Mouse (Mus musculus): ENCODE results near the gene Ick. TPM values are rescaled to one million over a fixed set of nuclear protein-coding genes. Genes with fewer than 3 reads are reported as not detected.

Ick gene
- polyA plus RNA-seq, 1 experiment from 2014 or later = 34.6 TPM

DNA sequence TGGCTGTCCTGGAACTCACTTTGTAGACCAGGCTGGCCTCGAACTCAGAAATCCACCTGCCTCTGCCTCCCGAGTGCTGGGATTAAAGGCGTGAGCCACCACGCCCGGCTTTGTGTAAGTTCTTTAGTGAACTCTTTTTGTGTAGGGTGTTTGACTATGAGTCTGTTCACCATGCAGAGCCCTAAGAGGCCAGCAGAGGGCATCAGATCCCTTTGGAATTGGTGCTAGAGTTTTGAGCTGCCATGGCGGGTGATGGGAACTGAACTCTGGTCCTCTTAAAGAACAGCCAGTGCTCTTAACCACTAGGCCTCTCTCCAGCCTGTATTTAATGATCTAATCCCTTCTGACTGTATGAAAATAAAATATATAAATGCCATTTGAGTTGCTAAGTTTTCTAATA lies 12.6 kb upstream of the Ick start:
- H3K36me3 ChIP-seq (replicated peaks; ENCODE audit: control insufficient read depth, insufficient read depth) = peaks cover 92% of the 10 kb centered on the region
- 97% methylated on average over 5 of the region's 6 CpGs for WGBS
- no peak overlapping the region for H3K4me2 ChIP-seq (replicated peaks)
- H3K9me3 ChIP-seq (ENCODE audit: control insufficient read depth, low read length) = no peaks in the 10 kb centered on the region
- H3K27me3 ChIP-seq (ENCODE audit: control insufficient read depth, insufficient read depth, low read length) = no peaks in the 10 kb centered on the region
- ATAC-seq (ENCODE audit: low FRiP score) (no peak), DNase-seq (ENCODE audit: low spot score) (no peak)
- no peaks in the 10 kb centered on the region for H3K4me1 ChIP-seq (replicated peaks; ENCODE audit: control insufficient read depth, insufficient read depth, low read length)
- H3K27ac ChIP-seq = no peak overlapping the region
- no peak overlapping the region for H3K9ac ChIP-seq
- H3K4me3 ChIP-seq (replicated peaks; ENCODE audit: low read length) = no peak overlapping the region

DNA sequence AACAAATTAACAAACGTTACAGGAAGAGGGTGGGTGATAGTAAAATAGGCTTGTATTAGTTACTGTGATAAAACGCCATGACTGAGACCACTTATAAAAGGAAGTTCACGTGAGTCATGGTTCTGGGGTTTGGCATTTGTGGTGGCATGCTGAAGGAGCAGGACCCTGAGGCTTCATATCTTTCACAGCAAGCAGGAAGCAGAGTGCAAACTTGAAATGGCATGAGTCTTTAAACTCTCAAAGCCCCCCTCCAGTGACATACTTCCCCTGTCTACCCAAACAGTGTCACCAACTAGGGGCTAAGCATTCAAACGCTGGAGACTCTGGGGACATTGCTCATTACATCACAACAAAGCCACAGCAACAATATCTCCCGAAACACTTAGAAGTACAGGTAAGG lies 8.0 kb upstream of the Ick start:
- ATAC-seq (ENCODE audit: low FRiP score) = no peak
- Histone ChIP-seq H3K4me2 (replicated peaks) (no peak overlapping the region), H3K36me3 (replicated peaks; ENCODE audit: control insufficient read depth, insufficient read depth) (peaks cover 66% of the 10 kb centered on the region), H3K9ac (no peak overlapping the region), H3K9me3 (ENCODE audit: control insufficient read depth, low read length) (no peaks in the 10 kb centered on the region), H3K27ac (no peak overlapping the region), H3K4me3 (replicated peaks; ENCODE audit: low read length) (no peak overlapping the region), H3K27me3 (ENCODE audit: control insufficient read depth, insufficient read depth, low read length) (no peaks in the 10 kb centered on the region), H3K4me1 (replicated peaks; ENCODE audit: control insufficient read depth, insufficient read depth, low read length) (no peaks in the 10 kb centered on the region)
- 91% methylated on average over 5 of the region's 5 CpGs for WGBS
- DNase-seq (ENCODE audit: low spot score) = no peak

DNA sequence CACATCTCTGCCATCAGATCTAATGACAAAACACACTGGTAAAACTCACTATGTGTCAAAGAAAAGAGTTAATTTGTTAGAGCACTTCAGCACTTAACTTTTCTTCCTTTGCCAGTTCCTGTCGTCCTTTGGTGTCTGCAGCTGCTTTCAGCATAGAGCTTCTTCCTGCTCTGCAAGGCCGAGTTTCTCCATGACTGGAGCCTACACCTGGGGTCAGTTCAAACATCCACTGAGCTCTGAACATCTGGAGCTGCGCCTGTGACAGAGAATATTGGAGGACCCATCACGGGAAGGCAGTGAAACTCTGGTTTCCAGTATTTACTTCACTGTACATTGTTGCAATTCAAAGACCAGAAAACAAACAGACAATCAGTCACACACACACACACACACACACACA lies 7.6 kb upstream of the Ick start:
- no peak for ATAC-seq (ENCODE audit: low FRiP score)
- Histone ChIP-seq H3K27me3 (ENCODE audit: control insufficient read depth, insufficient read depth, low read length) (no peaks in the 10 kb centered on the region), H3K27ac (no peak overlapping the region), H3K4me3 (replicated peaks; ENCODE audit: low read length) (no peak overlapping the region), H3K36me3 (replicated peaks; ENCODE audit: control insufficient read depth, insufficient read depth) (peaks cover 63% of the 10 kb centered on the region), H3K4me2 (replicated peaks) (no peak overlapping the region), H3K9me3 (ENCODE audit: control insufficient read depth, low read length) (no peaks in the 10 kb centered on the region), H3K9ac (no peak overlapping the region), H3K4me1 (replicated peaks; ENCODE audit: control insufficient read depth, insufficient read depth, low read length) (no peaks in the 10 kb centered on the region)
- WGBS = 84% methylated on average over 4 of the region's 4 CpGs
- DNase-seq (ENCODE audit: low spot score) = no peak

DNA sequence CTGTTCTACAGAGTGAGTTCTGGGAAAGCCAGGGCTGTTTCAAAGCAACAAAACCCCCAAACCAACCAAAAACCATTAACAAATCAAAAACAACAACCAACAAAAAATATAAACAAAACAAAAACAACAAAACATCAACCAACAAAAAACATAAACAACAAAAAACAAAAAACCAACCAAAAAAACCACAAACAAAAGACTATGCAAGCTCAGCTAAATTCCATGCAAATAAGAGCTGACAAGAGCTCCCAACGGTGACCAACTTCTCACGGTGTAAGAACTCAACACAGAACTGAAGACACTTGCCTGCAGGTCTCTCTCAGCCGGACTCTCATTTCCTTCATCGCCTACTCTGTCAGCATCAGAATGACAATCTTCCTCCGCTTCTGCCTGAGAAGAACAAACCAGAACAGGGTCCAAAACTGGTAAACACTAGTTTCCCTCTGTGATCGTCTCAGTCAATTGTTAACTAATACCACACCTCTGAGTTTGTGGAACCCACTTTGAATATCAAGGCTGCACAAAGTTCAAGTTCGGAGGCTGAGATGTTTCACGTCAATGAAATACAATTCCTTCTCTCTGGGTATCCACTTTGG lies 4.9 kb upstream of the Ick start:
- ATAC-seq (ENCODE audit: low FRiP score) = no peak
- 89% methylated on average over 8 of the region's 8 CpGs for WGBS

DNA sequence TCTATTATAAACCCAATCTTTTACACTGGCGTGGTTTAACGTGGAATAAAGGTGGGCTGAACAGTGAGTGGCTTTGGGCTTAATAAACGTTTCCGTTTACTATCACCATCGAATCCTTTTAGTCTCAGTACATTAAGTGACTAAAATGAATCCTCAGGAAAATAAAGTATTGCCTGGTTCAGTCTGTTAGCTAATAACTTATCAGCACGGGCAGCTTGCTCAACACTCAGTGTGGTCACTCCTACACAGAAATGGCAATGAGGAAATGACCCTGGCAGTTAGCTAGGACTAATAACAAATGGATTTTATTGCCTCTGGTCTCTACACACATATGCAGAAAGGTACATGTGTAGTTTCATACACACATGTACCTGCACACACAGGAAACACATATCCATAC lies 4.0 kb upstream of the Ick start:
- Histone ChIP-seq H3K9ac (no peak overlapping the region), H3K9me3 (ENCODE audit: control insufficient read depth, low read length) (no peaks in the 10 kb centered on the region), H3K27ac (no peak overlapping the region), H3K27me3 (ENCODE audit: control insufficient read depth, insufficient read depth, low read length) (no peaks in the 10 kb centered on the region), H3K4me2 (replicated peaks) (no peak overlapping the region), H3K4me1 (replicated peaks; ENCODE audit: control insufficient read depth, insufficient read depth, low read length) (peaks cover 6% of the 10 kb centered on the region), H3K36me3 (replicated peaks; ENCODE audit: control insufficient read depth, insufficient read depth) (peaks cover 29% of the 10 kb centered on the region), H3K4me3 (replicated peaks; ENCODE audit: low read length) (no peak overlapping the region)
- no peak for DNase-seq (ENCODE audit: low spot score)
- WGBS = 91% methylated on average over 6 of the region's 6 CpGs
- no peak for ATAC-seq (ENCODE audit: low FRiP score)

More for the DNA sequence above, 4.9 kb upstream of the Ick start:
- Histone ChIP-seq H3K27ac (no peak overlapping the region), H3K27me3 (ENCODE audit: control insufficient read depth, insufficient read depth, low read length) (no peaks in the 10 kb centered on the region), H3K9me3 (ENCODE audit: control insufficient read depth, low read length) (no peaks in the 10 kb centered on the region), H3K4me3 (replicated peaks; ENCODE audit: low read length) (no peak overlapping the region), H3K36me3 (replicated peaks; ENCODE audit: control insufficient read depth, insufficient read depth) (peaks cover 38% of the 10 kb centered on the region), H3K4me1 (replicated peaks; ENCODE audit: control insufficient read depth, insufficient read depth, low read length) (peaks cover 6% of the 10 kb centered on the region), H3K4me2 (replicated peaks) (no peak overlapping the region), H3K9ac (no peak overlapping the region)
- DNase-seq (ENCODE audit: low spot score) = no peak

DNA sequence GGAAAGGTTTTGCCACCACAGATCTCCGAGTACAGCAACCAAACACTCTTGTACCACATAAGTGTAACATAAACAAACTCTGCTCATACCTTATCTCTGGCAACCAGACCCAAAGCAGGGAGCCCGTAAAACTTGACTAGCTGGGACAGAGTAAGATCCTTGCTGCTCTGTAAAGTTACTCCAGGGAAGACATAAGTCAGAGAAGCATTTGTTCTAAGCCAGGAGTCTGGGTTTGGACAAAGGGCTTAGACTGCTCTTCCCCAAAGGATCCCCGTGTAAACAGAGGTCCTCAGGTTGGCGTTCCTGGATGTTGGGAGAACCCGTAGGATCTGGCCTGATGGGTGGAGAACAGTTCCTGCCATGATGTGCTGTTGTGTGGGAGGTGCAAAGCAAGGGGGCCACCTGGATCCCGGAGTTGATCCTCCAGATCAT lies 3.5 kb upstream of the Ick start:
- WGBS = 93% methylated on average over 6 of the region's 6 CpGs
- Histone ChIP-seq H3K4me1 (replicated peaks; ENCODE audit: control insufficient read depth, insufficient read depth, low read length) (peaks cover 6% of the 10 kb centered on the region), H3K36me3 (replicated peaks; ENCODE audit: control insufficient read depth, insufficient read depth) (peaks cover 25% of the 10 kb centered on the region), H3K9me3 (ENCODE audit: control insufficient read depth, low read length) (no peaks in the 10 kb centered on the region), H3K27ac (no peak overlapping the region), H3K27me3 (ENCODE audit: control insufficient read depth, insufficient read depth, low read length) (no peaks in the 10 kb centered on the region), H3K4me2 (replicated peaks) (no peak overlapping the region), H3K4me3 (replicated peaks; ENCODE audit: low read length) (no peak overlapping the region), H3K9ac (no peak overlapping the region)
- DNase-seq (ENCODE audit: low spot score) = no peak
- no peak for ATAC-seq (ENCODE audit: low FRiP score)

DNA sequence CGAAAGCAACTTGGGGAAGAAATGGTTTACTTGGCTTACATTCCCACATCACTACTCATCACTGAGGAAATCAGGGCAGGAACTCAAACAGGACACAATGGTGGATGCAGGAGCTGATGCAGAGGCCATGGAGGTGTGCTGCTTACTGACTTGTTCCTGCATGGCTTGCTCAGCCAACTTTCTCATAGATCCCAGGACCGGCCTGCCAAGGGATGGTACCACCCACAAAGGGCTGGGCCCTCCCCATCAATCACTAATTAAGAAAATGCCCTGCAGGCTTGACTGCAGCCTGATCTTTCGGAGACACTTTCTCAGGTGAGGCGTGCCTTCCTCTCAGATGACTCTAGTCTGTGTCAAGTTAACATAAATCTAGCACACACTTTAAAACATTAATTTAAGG lies 2.2 kb upstream of the Ick start:
- ATAC-seq (ENCODE audit: low FRiP score) (no peak), DNase-seq (ENCODE audit: low spot score) (no peak)
- Histone ChIP-seq H3K27me3 (ENCODE audit: control insufficient read depth, insufficient read depth, low read length) (no peaks in the 10 kb centered on the region), H3K4me1 (replicated peaks; ENCODE audit: control insufficient read depth, insufficient read depth, low read length) (peaks cover 6% of the 10 kb centered on the region), H3K9ac (no peak overlapping the region), H3K4me2 (replicated peaks) (0 out of 2 replicates have a peak overlapping the region, but pooled peaks have one; percentile 72), H3K36me3 (replicated peaks; ENCODE audit: control insufficient read depth, insufficient read depth) (peaks cover 14% of the 10 kb centered on the region), H3K9me3 (ENCODE audit: control insufficient read depth, low read length) (no peaks in the 10 kb centered on the region), H3K4me3 (replicated peaks; ENCODE audit: low read length) (no peak overlapping the region), H3K27ac (no peak overlapping the region)
- 81% methylated on average over 4 of the region's 4 CpGs for WGBS

DNA sequence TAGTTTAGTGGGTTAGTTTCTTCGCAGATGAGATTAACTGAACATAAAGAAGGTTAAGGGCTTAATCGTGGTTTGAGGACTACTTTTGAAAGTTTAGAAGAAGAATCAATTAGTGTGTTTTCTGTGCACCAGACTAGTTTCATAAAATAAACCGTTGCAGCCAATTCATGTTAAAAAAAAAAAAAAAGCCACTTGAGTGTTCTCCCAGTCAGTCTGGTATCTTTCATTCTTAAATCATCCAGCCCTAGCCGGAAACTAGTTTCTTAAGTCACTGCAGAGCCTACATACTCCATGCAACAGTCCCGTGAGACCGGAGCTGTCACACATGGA lies 1.4 kb upstream of the Ick start:
- Histone ChIP-seq H3K4me2 (replicated peaks) (peak overlapping the region; percentile 72), H3K4me3 (replicated peaks; ENCODE audit: low read length) (peak overlapping the region; percentile 71), H3K36me3 (replicated peaks; ENCODE audit: control insufficient read depth, insufficient read depth) (peaks cover 10% of the 10 kb centered on the region), H3K4me1 (replicated peaks; ENCODE audit: control insufficient read depth, insufficient read depth, low read length) (peaks cover 6% of the 10 kb centered on the region), H3K9me3 (ENCODE audit: control insufficient read depth, low read length) (no peaks in the 10 kb centered on the region), H3K27me3 (ENCODE audit: control insufficient read depth, insufficient read depth, low read length) (no peaks in the 10 kb centered on the region), H3K27ac (no peak overlapping the region), H3K9ac (peak overlapping the region; percentile 82)
- ATAC-seq (ENCODE audit: low FRiP score) (no peak), DNase-seq (ENCODE audit: low spot score) (no peak)
- WGBS = 24% methylated on average over 6 of the region's 6 CpGs

DNA sequence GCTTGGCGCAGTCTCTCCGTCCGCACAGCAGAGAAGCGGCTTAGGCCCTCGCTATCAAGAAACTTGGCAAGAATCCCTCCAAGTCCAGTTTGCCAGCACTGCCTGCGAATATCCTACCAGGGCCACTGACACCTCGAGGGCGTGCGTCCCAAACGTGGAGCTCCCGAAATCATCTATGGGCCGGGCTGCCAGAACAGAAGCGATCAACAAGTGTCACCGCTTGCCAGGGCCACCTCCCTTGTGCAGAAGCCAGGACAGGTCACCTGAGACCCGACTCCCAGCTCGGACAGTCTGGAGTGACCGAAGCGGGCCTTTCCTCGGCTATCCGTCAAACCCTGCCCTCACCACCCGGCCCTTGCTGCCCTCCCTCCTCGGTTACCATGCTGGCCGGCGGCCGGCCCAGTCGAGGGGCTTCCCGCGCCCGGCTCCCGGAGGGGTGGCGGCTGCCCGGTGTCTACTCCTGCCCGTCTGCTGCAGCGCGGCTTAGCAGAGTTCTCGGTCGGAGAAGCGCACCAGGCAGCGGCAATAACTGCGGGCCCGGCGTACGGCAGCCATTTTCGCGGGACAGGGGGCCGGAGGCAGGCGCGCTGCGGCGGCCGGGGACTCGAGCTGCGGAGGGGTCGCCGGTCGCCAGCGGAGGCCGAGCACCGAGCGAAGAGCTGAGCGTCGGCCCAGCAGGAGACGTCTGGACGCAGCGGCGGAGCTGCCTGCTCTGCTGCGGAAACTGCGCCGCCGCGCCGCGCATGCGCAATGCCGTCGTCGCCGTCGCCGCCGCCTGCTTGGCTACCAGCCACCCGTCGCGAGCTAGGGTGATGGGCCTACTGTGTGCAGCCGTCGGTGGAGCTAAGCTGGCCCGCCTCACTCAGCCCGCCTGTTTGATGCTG lies 838 bp upstream of the Ick start:
- Histone ChIP-seq H3K36me3 (replicated peaks; ENCODE audit: control insufficient read depth, insufficient read depth) (peaks cover 4% of the 10 kb centered on the region; the same call in 1 of the 2 replicates), H3K27ac (peak overlapping the region; percentile 89), H3K4me3 (replicated peaks; ENCODE audit: low read length) (peak overlapping the region; percentile 71), H3K9me3 (ENCODE audit: control insufficient read depth, low read length) (no peaks in the 10 kb centered on the region), H3K9ac (peak overlapping the region; percentile 82), H3K27me3 (ENCODE audit: control insufficient read depth, insufficient read depth, low read length) (no peaks in the 10 kb centered on the region), H3K4me2 (replicated peaks) (peak overlapping the region; percentile 72), H3K4me1 (replicated peaks; ENCODE audit: control insufficient read depth, insufficient read depth, low read length) (peaks cover 6% of the 10 kb centered on the region)
- ATAC-seq (ENCODE audit: low FRiP score) (peak; percentile 80), DNase-seq (ENCODE audit: low spot score) (peak; percentile 86)
- under 1% methylated on average over 79 of the region's 88 CpGs for WGBS
